Mouse (Mus musculus) heart, adult 11 months (tissue): ENCODE measurements around the gene Mcat.
A peak's percentile ranks its signal among the peaks of the same experiment; 100 is the strongest.

Experiments used
- DNase-seq: peaks from one replicate; pipeline ENCODE4 v3.0.0; 2022

The Mcat gene

GRCm38 (mm10) chr15:83563327-83563856, at the start of gene Mcat, which contains the start of gene Tspo:
TSS of gene Mcat (minus strand) at chr15:83563787.
TSS of gene Tspo (plus strand) at chr15:83563592.
- DNase-seq = peak; percentile 98

- DNase-seq = peak; percentile 97
These were observed 43.7 kb upstream of the Mcat start for GRCm38 (mm10) chr15:83607115-83607802.

- no peak for DNase-seq
These were observed 43.1 kb upstream of the Mcat start for GRCm38 (mm10) chr15:83606700-83607099.

GRCm38 (mm10) chr15:83606216-83606615, 42.6 kb upstream of the Mcat start:
- no peak for DNase-seq

- no peak for DNase-seq
These were observed 39.8 kb upstream of the Mcat start for GRCm38 (mm10) chr15:83603426-83603825.

- DNase-seq = peak; percentile 89
These were observed 39.4 kb upstream of the Mcat start for GRCm38 (mm10) chr15:83603046-83603396.

- peak; percentile 98 for DNase-seq
These were observed 38.9 kb upstream of the Mcat start for GRCm38 (mm10) chr15:83602372-83603045.

GRCm38 (mm10) chr15:83601185-83601584, 37.6 kb upstream of the Mcat start:
- no peak for DNase-seq

- DNase-seq = no peak
These were observed 33.2 kb upstream of the Mcat start for GRCm38 (mm10) chr15:83596833-83597232.

- no peak for DNase-seq
These were observed 31.8 kb upstream of the Mcat start for GRCm38 (mm10) chr15:83595364-83595711.

GRCm38 (mm10) chr15:83594513-83595363, 31.2 kb upstream of the Mcat start, which contains the start of gene Ttll12:
TSS of gene Ttll12 (minus strand) at chr15:83595157.
- DNase-seq = peak; percentile 99

GRCm38 (mm10) chr15:83593702-83594512, 30.3 kb upstream of the Mcat start:
- DNase-seq = no peak

GRCm38 (mm10) chr15:83593189-83593585, 29.6 kb upstream of the Mcat start:
- DNase-seq = no peak

- DNase-seq = no peak
These were observed 28.9 kb upstream of the Mcat start for GRCm38 (mm10) chr15:83592260-83593188.

- no peak for DNase-seq
These were observed 28.2 kb upstream of the Mcat start for GRCm38 (mm10) chr15:83591758-83592157.

- no peak for DNase-seq
These were observed 27.3 kb upstream of the Mcat start for GRCm38 (mm10) chr15:83590841-83591240.

- DNase-seq = no peak
These were observed 21.2 kb upstream of the Mcat start for GRCm38 (mm10) chr15:83584741-83585220.

GRCm38 (mm10) chr15:83583419-83584156, 20.0 kb upstream of the Mcat start:
- no peak for DNase-seq

- no peak for DNase-seq
These were observed 19.3 kb upstream of the Mcat start for GRCm38 (mm10) chr15:83582931-83583330.

GRCm38 (mm10) chr15:83576651-83577050, 13.1 kb upstream of the Mcat start:
- no peak for DNase-seq
